ENCODE assay signal across 8 mouse cellular contexts in the genomic region with DNA sequence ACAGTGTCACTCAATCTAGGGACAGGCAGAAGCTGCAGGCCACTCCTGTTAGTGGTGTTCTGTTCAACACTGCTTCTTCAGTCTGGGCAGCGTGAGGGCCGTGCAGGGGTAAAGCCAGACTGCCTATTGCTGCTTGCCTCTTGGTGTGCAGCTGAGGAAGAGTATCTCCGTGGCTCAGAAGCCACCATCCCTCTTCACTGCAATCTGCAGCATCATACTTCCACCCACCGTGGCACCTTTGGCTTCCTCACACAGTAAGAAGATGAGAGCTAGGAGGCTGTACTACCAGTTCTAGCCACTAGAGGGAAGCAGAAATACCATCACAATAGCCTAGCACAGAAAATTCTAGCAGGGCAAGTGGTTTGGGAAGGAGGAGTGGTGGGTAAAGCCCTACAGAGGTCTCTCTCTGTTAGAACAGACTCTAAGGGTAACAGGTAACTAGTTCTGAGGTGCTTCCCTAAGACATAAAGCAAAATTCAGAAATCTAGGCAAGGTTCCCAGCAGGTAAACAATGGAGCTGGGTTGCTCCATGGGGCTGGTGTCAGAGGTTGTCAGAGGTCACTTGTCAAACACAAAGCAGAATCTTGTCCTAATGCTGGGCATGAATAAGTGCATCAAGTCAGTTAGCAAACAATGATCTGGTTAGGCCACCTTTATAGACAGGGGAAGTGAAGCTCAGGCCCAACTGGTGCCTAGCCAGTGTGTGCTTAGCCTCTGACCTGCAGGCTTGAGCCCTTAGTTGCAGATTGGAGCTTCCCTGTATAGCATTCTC. TPM values are rescaled to one million over a fixed set of nuclear protein-coding genes. Genes with fewer than 3 reads are reported as not detected.
DNase-seq lines count a peak whose midpoint lies in the region; ATAC-seq lines count a peak whose summit lies in the region.

No protein-coding gene starts in this region.

- peaks cover 11% of the 10 kb centered on the region for H3K36me3 ChIP-seq in hindbrain, embryonic 10.5 days
- H3K36me3 ChIP-seq in hindbrain, embryonic 12.5 days: 0 out of 2 replicates have a peak, but pooled peaks cover 4% of the 10 kb centered on the region
- H3K36me3 ChIP-seq in hindbrain, embryonic 16.5 days (ENCODE audit: control insufficient read depth, insufficient read depth, low read length): peaks cover 16% of the 10 kb centered on the region

- no peak overlapping the region for H3K9ac ChIP-seq in hindbrain, embryonic 12.5 days
- no peak overlapping the region for H3K9ac ChIP-seq in hindbrain, embryonic 16.5 days (ENCODE audit: low read depth, low read length)

- no peak; the same call in 1 of the 2 replicates for ATAC-seq in hindbrain, embryonic 12.5 days (ENCODE audit: low FRiP score)
- peak; percentile 60 for ATAC-seq in hindbrain, embryonic 16.5 days

- intact Hi-C loops in left cerebral cortex, postnatal 4 days (cut with DNase I): loop anchor here (2.0 to 10.0 kb wide), 2 partner anchors 96 to 202 kb away; no protein-coding TSS in a partner anchor

- WGBS in hindbrain, embryonic 10.5 days: 49% methylated on average over 4 of the region's 4 CpGs
- 49% methylated on average over 4 of the region's 4 CpGs for WGBS in hindbrain, embryonic 12.5 days
- WGBS in hindbrain, embryonic 16.5 days: 50% methylated on average over 4 of the region's 4 CpGs

- peaks cover 94% of the 10 kb centered on the region for H3K27me3 ChIP-seq in hindbrain, embryonic 10.5 days (ENCODE audit: insufficient read depth, poor library complexity, severe bottlenecking)
- peaks cover 17% of the 10 kb centered on the region for H3K27me3 ChIP-seq in hindbrain, embryonic 12.5 days
- H3K27me3 ChIP-seq in hindbrain, embryonic 16.5 days (replicated peaks; ENCODE audit: control insufficient read depth, insufficient read depth, low read length): no peaks in the 10 kb centered on the region

- H3K9me3 ChIP-seq in hindbrain, embryonic 10.5 days: no peaks in the 10 kb centered on the region
- H3K9me3 ChIP-seq in hindbrain, embryonic 12.5 days (replicated peaks): no peaks in the 10 kb centered on the region
- no peaks in the 10 kb centered on the region for H3K9me3 ChIP-seq in hindbrain, embryonic 16.5 days (ENCODE audit: control insufficient read depth, low read length)

- peaks cover 18% of the 10 kb centered on the region; the same call in 1 of the 2 replicates for H3K4me1 ChIP-seq in hindbrain, embryonic 10.5 days (replicated peaks)
- peaks cover under 1% of the 10 kb centered on the region for H3K4me1 ChIP-seq in hindbrain, embryonic 12.5 days
- H3K4me1 ChIP-seq in hindbrain, embryonic 16.5 days (ENCODE audit: control insufficient read depth, insufficient read depth, low read depth, low read length): peaks cover 4% of the 10 kb centered on the region

- peak overlapping the region; percentile 13; the same call in 1 of the 2 replicates for H3K27ac ChIP-seq in hindbrain, embryonic 10.5 days
- H3K27ac ChIP-seq in hindbrain, embryonic 12.5 days: no peak overlapping the region
- no peak overlapping the region for H3K27ac ChIP-seq in hindbrain, embryonic 16.5 days (ENCODE audit: low read depth, low read length)

- no peak overlapping the region for H3K4me2 ChIP-seq in hindbrain, embryonic 12.5 days (replicated peaks)
- no peak overlapping the region for H3K4me2 ChIP-seq in hindbrain, embryonic 16.5 days (ENCODE audit: low read length)

- DNase-seq in hindbrain, embryonic 10.5 days (ENCODE audit: low spot score): peak; percentile 61
- DNase-seq in ZHBTc4 (ENCODE audit: low read depth, low spot score): peak; percentile 80
- peak; percentile 76 for DNase-seq in embryo, embryonic 9.5 days (ENCODE audit: extremely low spot score)
- DNase-seq in left cerebral cortex, postnatal 4 days: peak; percentile 41
- peak; percentile 68 for DNase-seq in naive thymus-derived CD4-positive, alpha-beta T cell, adult 2 months (ENCODE audit: low read depth)
- peak; percentile 55 for DNase-seq in thymus, postnatal 4 days

- no peak overlapping the region for H3K4me3 ChIP-seq in hindbrain, embryonic 10.5 days
- H3K4me3 ChIP-seq in hindbrain, embryonic 12.5 days: no peak overlapping the region
- no peak overlapping the region for H3K4me3 ChIP-seq in hindbrain, embryonic 16.5 days (ENCODE audit: low read length)

RNA-seq across cellular contexts. Expression of a gene that starts 9.5 kb away (rescaled TPM):
- polyA plus RNA-seq in hindbrain, embryonic 10.5 days (2016; fragmentation: Nextera tagmentation; extraction: Ambion mirVana): 3.9 and 5.0 TPM in 2 replicates
- polyA plus RNA-seq in hindbrain, embryonic 12.5 days (2016; fragmentation: Nextera tagmentation; extraction: Ambion mirVana): 11.1 and 12.2 TPM in 2 replicates
- 31.9 and 33.2 TPM in 2 replicates for polyA plus RNA-seq in hindbrain, embryonic 16.5 days (2015; fragmentation: Nextera tagmentation; extraction: Ambion mirVana)
- total RNA-seq in left cerebral cortex, postnatal 4 days (2021): 10 to 100 TPM; 68.4 to 80.7 TPM
